Mouse (Mus musculus) cerebellum, postnatal 10 days (tissue): ENCODE measurements around the gene Olfr456.
"Not testable (repeated sequence)": the region's sequence is repeated elsewhere in the genome, so short reads cannot be mapped to it uniquely, and the experiment has no call there.

ENCODE experiments used
- DNase-seq, 2 experiments: peaks; one replicate each; pipeline ENCODE4 v3.0.0; 2021; ENCODE audit warnings: mixed read lengths in 2 of 2

Gene Olfr456

DNA sequence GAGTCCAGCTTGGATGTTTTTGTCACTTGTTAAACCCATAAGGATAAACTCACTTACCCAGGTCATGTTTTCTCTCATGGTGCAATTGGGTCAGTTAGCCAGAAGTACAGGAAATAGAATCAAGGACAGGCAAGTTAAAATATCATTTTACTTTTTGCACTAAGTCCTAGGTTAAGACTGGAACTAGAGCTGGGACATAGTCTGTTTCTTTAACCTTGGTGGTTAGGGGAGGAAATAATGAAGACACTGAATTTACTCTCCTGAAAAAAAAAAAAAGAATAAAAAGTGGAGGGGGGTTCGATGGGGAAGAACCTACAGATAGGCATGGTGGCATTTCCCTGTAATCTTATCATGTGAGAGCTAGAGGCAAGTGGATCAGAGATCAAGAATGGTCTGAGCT lies at the start of gene Olfr456:
Gene Olfr456 (minus strand): TSS at position 101 of the 400 bp plus-strand sequence.
- DNase-seq: no peak

DNA sequence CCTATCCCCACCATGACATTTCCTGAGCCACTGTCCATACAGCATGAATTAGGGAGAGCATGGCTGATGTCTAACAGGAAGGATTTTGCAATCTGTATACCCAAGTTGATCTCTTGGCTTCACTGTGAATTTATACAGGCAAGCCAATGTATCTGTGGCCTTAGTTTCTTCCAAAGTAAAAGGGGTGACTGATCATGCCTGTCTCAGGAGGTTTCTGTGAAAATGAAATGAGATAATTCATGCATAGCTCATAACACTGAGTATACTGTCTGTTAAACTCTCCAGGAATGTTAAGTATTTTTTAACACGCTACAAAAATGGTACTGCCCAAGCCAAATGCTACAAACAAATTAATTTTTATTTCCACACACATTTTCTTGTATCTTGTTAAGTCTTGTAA lies 26.4 kb upstream of the Olfr456 start:
- no peak for DNase-seq

DNA sequence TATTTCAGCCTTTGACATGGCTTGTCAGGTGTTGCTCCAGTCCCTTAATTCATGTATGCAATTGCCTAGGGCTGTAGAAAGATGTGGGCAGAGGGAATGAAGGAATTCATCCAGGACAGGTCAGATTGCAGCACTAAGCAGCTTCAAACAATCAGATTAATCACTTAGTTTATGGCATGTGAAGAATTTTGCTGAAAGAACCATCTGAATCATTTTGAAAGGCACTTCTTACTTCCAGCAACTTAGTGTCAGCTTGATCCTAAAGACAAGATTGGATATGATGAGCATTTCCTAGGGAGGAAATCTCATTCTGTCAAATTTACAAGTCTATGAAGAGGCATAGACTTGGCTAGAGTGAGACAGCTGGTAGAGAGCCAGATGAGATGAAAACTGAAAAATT lies 22.3 kb upstream of the Olfr456 start:
- no peak for DNase-seq

DNA sequence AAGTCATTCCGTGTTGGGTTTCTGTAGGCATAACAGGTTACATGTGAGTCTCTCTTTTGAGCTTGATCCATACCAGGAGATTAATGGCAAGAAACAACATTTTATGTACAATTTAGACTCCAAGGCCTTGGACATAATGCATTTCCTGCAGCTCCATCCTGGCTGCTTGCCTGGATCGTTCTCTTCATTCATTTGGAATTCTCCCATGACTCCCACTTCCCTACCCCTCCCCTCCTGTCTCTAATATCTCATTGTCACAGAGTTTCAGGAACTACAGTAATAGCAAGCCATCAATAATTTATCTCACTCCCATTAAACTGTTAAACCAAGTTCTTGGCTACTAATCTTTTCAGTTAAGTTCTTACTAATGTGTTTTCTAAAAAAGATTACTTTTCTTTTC lies 16.5 kb upstream of the Olfr456 start:
- peak; percentile 5 to 17 for DNase-seq

DNA sequence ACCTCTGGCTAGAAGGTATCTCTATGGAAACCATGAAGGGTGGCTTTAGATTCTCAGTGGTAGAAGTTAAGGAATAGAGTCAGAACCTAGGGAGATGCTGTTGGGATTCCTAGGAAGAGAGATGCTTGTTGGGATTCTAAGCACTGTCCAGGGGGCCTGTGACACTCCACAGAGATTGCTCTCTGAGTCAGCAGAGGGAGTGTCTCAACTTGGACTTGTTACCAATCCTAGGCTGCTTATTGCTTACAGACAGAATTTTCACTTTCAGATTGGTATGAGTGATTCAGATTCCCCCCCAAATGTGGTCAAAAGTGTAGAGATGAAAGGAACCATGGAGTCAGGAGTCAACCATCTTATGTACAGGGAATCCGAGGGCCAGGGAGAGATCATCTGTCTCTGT lies 2.7 kb upstream of the Olfr456 start:
- DNase-seq: no peak

DNA sequence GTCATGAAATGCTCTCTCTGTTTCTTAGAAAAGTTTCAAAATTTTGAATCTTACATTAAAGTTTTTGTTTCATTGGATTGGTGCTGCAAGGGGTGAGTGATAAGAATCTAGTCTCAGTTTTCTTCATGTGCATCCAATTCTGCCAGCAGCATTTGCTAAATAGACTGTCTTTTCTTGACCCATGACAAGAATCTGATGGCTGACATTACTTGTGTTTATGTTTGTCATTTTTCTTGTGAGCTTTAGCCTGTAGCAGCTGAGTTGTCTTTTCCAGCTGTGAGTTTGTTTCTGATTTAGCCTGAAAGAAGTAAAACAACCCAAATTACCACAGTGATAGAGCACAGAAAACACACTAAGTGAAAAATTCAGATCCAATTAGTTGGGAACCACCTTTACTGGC lies 2.4 kb downstream of the Olfr456 start:
- no peak for DNase-seq

DNA sequence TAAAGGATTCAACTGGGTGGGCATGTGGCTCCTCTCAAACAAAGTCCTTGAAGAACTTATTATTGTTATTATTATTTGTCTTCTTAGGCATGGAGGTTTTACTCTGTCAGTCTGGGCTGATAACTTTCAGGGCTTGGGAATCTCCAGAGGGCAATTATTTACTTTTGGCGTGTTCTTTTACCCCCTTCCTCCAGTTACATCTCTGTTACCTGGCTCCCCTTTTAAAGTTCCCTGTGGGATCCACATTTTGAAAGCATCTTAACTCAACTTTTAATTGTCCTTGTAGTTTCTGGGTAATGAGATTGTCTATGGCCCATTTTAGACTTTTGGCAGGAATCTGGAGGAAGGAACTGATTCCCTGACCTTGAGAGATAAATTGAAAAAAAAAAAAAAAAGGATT lies 10.8 kb downstream of the Olfr456 start, which contains the start of gene Olfr457:
Gene Olfr457 (minus strand): TSS at position 101 of the 400 bp plus-strand sequence.
- no peak for DNase-seq

DNA sequence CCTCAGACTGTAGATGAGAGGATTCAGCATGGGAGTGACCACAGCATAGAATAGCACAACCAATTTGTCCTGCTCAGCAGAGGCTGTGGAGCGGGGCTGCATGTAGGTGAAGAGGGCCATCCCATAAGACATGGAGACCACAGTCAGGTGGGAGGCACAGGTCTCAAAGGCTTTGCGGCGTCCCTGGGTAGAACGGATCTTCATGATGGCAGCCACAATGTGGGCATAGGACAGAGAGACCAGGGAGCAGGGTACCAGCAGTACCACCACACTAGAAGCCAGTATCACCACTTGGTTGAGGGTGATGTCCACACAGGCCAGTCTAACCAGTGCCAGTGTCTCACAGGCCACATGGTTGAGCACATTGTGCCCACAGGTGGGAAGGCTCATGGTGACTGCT lies 15.7 kb downstream of the Olfr456 start:
- not testable (repeated sequence) for DNase-seq

DNA sequence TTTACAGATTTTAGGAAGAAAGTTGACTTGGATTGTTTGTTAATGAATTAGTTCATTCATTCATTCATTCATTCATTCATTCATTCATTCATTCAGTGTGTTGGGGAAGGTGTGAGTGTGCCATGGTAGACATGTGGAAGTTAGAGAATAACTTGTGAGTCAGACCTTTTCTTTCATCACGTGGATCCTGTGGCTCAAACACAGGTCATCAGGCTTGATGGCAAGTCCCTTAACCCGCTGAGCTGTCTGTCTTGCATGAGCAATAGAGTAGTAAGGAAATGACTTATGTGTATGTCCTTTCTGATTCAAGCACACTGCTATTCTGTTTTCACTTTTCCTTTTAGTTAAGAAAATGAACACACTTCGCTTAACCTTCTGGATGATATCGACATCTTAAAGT lies 16.5 kb downstream of the Olfr456 start:
- DNase-seq: no peak

DNA sequence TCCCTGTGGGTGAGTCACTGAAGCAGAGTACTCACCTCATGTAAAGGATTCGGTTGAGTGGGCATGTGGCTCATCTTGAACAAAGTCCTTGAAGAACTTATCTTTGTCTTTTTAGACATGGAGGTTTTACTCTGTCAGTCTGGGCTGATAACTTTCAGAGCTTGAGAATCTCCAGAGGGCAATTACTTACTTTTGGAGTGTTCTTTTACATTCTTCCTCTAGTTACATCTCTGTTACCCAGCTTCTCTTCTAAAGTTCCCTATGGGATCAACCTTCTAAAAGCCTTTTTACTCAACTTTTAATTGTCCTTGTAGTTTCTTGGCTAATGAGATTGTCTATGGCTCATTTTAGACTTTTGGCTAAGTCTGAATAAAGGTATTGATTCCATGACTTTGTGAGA lies 21.9 kb downstream of the Olfr456 start, which contains the start of gene Olfr458:
Gene Olfr458 (minus strand): TSS at position 101 of the 400 bp plus-strand sequence.
- DNase-seq: no peak

DNA sequence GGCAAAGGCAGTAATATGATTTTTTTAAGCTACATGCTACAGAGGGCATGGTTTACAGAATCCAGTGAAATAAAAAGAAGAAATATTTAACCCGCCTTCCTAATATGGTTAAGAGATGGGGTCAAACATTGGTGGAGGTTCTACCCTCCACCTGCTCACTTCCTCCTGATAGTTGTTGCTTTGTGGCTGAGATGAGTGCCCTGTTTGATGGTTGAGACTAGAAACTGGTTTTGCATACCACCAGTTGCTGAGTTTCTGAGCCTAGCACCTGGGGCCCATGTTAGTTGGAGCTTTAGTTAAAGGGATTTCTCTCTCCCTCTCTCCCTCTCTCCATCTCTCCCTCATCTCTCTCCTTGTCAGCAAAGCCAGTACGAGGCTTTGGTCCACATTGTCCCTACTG lies 39.6 kb downstream of the Olfr456 start:
- no peak for DNase-seq

DNA sequence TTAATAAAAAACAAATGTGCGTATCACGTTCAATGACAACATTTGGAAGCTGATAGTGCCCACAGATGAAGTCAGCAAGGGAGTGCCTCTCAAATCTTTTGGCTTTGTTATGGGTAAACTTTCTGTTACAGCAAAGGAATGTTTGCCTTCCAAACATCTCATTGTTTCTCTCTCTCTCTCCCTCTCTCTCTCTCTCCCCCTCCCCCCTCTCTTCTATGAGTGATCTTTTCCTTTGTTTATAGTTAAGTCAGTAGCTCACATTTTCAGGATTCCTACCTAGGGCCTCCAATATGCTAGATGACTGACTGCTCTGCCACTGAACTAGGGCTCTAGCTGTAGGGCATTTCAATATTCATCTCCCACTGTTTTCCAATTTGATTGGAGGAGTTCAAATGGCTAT lies 42.5 kb downstream of the Olfr456 start:
- no peak for DNase-seq

DNA sequence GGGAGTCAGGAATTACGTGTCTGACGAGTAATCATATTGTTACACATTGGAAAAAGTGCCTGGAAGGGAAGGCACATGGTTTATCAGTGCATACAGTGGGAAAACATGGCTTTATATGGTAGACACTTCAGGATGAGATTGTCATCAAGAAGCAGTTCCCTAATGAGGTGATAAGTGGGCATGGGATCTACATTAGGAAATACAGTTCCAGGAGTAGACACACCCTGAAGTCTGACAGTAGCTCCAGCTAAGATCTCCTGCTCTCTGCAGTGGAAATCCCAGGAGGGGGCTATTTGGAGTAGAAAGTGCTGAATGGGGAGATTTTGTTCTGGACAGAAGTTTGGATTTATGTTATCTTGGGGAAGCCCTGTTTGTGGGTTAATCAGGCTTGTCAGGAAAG lies 45.6 kb downstream of the Olfr456 start:
- no peak for DNase-seq
